Mouse (Mus musculus) embryonic fibroblast, embryonic 13.5 days (primary cell): ENCODE data around the gene Kcnj6. TPM values are rescaled to one million over a fixed set of nuclear protein-coding genes. Genes with fewer than 3 reads are reported as not detected.
"Not testable (repeated sequence)": the region's sequence is repeated elsewhere in the genome, so short reads cannot be mapped to it uniquely, and the experiment has no call there.

Source experiments
- H3K27ac ChIP-seq: 2 replicates; pipeline ENCODE4 v1.5.1; 2012; ENCODE audit warnings: low read length, control low read depth, inconsistent platforms; ENCODE audit not compliant: insufficient read depth
- H3K4me1 ChIP-seq: 2 replicates; pipeline ENCODE4 v1.6.1; 2011; ENCODE audit warnings: low read length; ENCODE audit not compliant: control insufficient read depth, insufficient read depth
- H3K4me3 ChIP-seq: 2 replicates; pipeline ENCODE4 v1.5.1; 2011; ENCODE audit warnings: mild to moderate bottlenecking, control low read depth, low read length; ENCODE audit not compliant: insufficient read depth
- CTCF ChIP-seq: IDR thresholded peaks from 2 replicates; pipeline ENCODE4 v1.5.1; 2011; ENCODE audit warnings: mild to moderate bottlenecking, control low read depth, low read length, moderate library complexity, borderline replicate concordance; ENCODE audit not compliant: insufficient read depth
- POLR2A ChIP-seq: IDR thresholded peaks from 2 replicates; pipeline ENCODE4 v1.6.1; 2011; ENCODE audit warnings: low read depth, mild to moderate bottlenecking, control low read depth, low read length, moderate library complexity
- polyA plus RNA-seq: library from polyadenylated mRNA; stranded (reverse); fragments of >200 nt; gene quantifications from 2 replicates; pipeline ENCODE4 v1.2.4, GENCODE M21; 2011; ENCODE audit warnings: low read depth; ENCODE audit not compliant: missing spikeins, insufficient read length

Gene Kcnj6
- polyA plus RNA-seq, 1 experiment: not detected

- Histone ChIP-seq H3K4me3 (no peak overlapping the region), H3K4me1 (no peaks in the 10 kb centered on the region), H3K27ac (no peak overlapping the region)
- no peak for TF ChIP-seq CTCF
- no peak for TF ChIP-seq POLR2A
These were observed 174.9 kb downstream of the Kcnj6 start for GRCm38 (mm10) chr16:94822611-94823010.

- H3K4me1 ChIP-seq: no peaks in the 10 kb centered on the region
- TF ChIP-seq CTCF (no peak), POLR2A (no peak)
- no peak overlapping the region for H3K27ac ChIP-seq
- H3K4me3 ChIP-seq: no peak overlapping the region
These were observed 175.9 kb downstream of the Kcnj6 start for GRCm38 (mm10) chr16:94821610-94822009.

- no peak overlapping the region for H3K27ac ChIP-seq
- H3K4me1 ChIP-seq: no peaks in the 10 kb centered on the region
- TF ChIP-seq CTCF (no peak), POLR2A (no peak)
- no peak overlapping the region for H3K4me3 ChIP-seq
These were observed 181.1 kb downstream of the Kcnj6 start for GRCm38 (mm10) chr16:94816391-94816790.

- Histone ChIP-seq H3K4me1 (no peaks in the 10 kb centered on the region), H3K4me3 (no peak overlapping the region), H3K27ac (no peak overlapping the region)
- TF ChIP-seq POLR2A (no peak), CTCF (no peak)
These were observed 181.6 kb downstream of the Kcnj6 start for GRCm38 (mm10) chr16:94815891-94816290.

- H3K27ac ChIP-seq, H3K4me1 ChIP-seq, H3K4me3 ChIP-seq: not testable (repeated sequence)
These were observed 188.2 kb downstream of the Kcnj6 start for GRCm38 (mm10) chr16:94809286-94809685.

- no peak overlapping the region for H3K4me3 ChIP-seq
- no peak overlapping the region for H3K27ac ChIP-seq
- no peaks in the 10 kb centered on the region for H3K4me1 ChIP-seq
- TF ChIP-seq CTCF (no peak), POLR2A (no peak)
These were observed 199.3 kb downstream of the Kcnj6 start for GRCm38 (mm10) chr16:94798241-94798640.

GRCm38 (mm10) chr16:94797366-94797765 is 200.1 kb downstream of the Kcnj6 start:
- no peak for TF ChIP-seq POLR2A
- TF ChIP-seq CTCF: no peak
- H3K27ac ChIP-seq: no peak overlapping the region
- no peaks in the 10 kb centered on the region for H3K4me1 ChIP-seq
- no peak overlapping the region for H3K4me3 ChIP-seq

GRCm38 (mm10) chr16:94793041-94793440 is 204.5 kb downstream of the Kcnj6 start:
- Histone ChIP-seq H3K4me3 (no peak overlapping the region), H3K27ac (no peak overlapping the region), H3K4me1 (no peaks in the 10 kb centered on the region)
- TF ChIP-seq CTCF (no peak), POLR2A (no peak)

- Histone ChIP-seq H3K4me1 (no peaks in the 10 kb centered on the region), H3K27ac (no peak overlapping the region), H3K4me3 (no peak overlapping the region)
- TF ChIP-seq POLR2A (no peak), CTCF (peak; percentile 67; the same call in 1 of the 2 replicates)
These were observed 207.5 kb downstream of the Kcnj6 start for GRCm38 (mm10) chr16:94789958-94790357.

GRCm38 (mm10) chr16:94788716-94789115 is 208.8 kb downstream of the Kcnj6 start:
- Histone ChIP-seq H3K27ac (no peak overlapping the region), H3K4me1 (no peaks in the 10 kb centered on the region), H3K4me3 (no peak overlapping the region)
- TF ChIP-seq CTCF (no peak), POLR2A (no peak)

- TF ChIP-seq POLR2A (no peak), CTCF (peak; percentile 80)
- Histone ChIP-seq H3K4me3 (no peak overlapping the region), H3K4me1 (no peaks in the 10 kb centered on the region), H3K27ac (no peak overlapping the region)
These were observed 209.3 kb downstream of the Kcnj6 start for GRCm38 (mm10) chr16:94788165-94788564.
